Mouse (Mus musculus) heart, postnatal 0 days (tissue): ENCODE data around the gene Trp63.

ENCODE experiments used
- CTCF ChIP-seq: IDR thresholded peaks from 2 replicates; pipeline ENCODE4 v1.5.1; 2016; ENCODE audit warnings: antibody characterized with exemption, control low read depth, low read depth
- EP300 ChIP-seq: IDR thresholded peaks from 2 replicates; pipeline ENCODE4 v1.6.1; 2016; ENCODE audit warnings: antibody characterized with exemption, low read depth

GRCm38 (mm10) chr16:25832576-25832975 is 149.0 kb downstream of the Trp63 start:
- TF ChIP-seq EP300, result no peak
- TF ChIP-seq CTCF, result no peak
